Mouse (Mus musculus) myocyte (in vitro differentiated cells): ENCODE results near the gene Frem2.

Experiments used
- E2F4 ChIP-seq: IDR thresholded peaks from one replicate; pipeline ENCODE4 v1.6.1; 2011; ENCODE audit warnings: mild to moderate bottlenecking, control low read depth, moderate library complexity; ENCODE audit not compliant: insufficient read depth
- MYOG ChIP-seq, 3 experiments: IDR thresholded peaks; one replicate each; pipeline ENCODE4 v1.6.1; 2011; ENCODE audit warnings: control low read depth in 2 of 3, low read depth in 2 of 3, mild to moderate bottlenecking in 2 of 3; ENCODE audit not compliant: insufficient read length in 2 of 3, control insufficient read depth in 1 of 3, insufficient read depth in 1 of 3
- POLR2A ChIP-seq: IDR thresholded peaks from one replicate; pipeline ENCODE4 v1.6.1; 2011; ENCODE audit warnings: low read depth, mild to moderate bottlenecking, control low read depth, moderate library complexity; ENCODE audit not compliant: insufficient read length
- TCF12 ChIP-seq: IDR thresholded peaks from one replicate; pipeline ENCODE4 v1.6.1; 2011; ENCODE audit warnings: mild to moderate bottlenecking, control low read depth; ENCODE audit not compliant: poor library complexity, insufficient read depth, severe bottlenecking
- USF1 ChIP-seq: IDR thresholded peaks from one replicate; pipeline ENCODE4 v1.6.1; 2011; ENCODE audit warnings: low read depth, mild to moderate bottlenecking, control low read depth, moderate library complexity

- TF ChIP-seq USF1, result no peak
- TF ChIP-seq E2F4, result no peak
- no peak for TF ChIP-seq POLR2A
- no peak for TF ChIP-seq TCF12
- no peak for TF ChIP-seq MYOG (IDR thresholded peaks at IDR 0.05; ENCODE audit: control insufficient read depth in 1 of 3, insufficient read depth in 1 of 3, insufficient read length in 2 of 3, low read depth in 2 of 3)
These were observed 187.5 kb downstream of the Frem2 start for GRCm38 (mm10) chr3:53469650-53470049.
